Mouse (Mus musculus) gastrocnemius, adult 2 months (tissue): ENCODE measurements around the gene Olfr869. TPM values are rescaled to one million over a fixed set of nuclear protein-coding genes. Genes with fewer than 3 reads are reported as not detected.

Experiments used
- DNase-seq: peaks from one replicate; pipeline ENCODE4 v3.0.0; 2022
- H3K27ac ChIP-seq: fragments of 200-600 bp; 2 replicates; pipeline ENCODE4 v1.8.1; 2022; ENCODE audit warnings: mild to moderate bottlenecking
- H3K4me3 ChIP-seq: fragments of 200-600 bp; 2 replicates; pipeline ENCODE4 v1.8.1; 2022; ENCODE audit warnings: mild to moderate bottlenecking, moderate library complexity
- CTCF ChIP-seq: fragments of 200-600 bp; IDR thresholded peaks from 2 replicates; pipeline ENCODE4 v1.8.1; 2022; ENCODE audit warnings: antibody characterized with exemption, mild to moderate bottlenecking, moderate library complexity
- intact Hi-C: fragments of 180-260 bp; cut with DNase I; formaldehyde crosslinking; loops from one replicate; pipeline ENCODE4 v1.15.1; 2025
- long read RNA-seq, 2 experiments: library from polyadenylated mRNA; stranded (forward); transcript quantifications; one replicate each; pipeline ENCODE4 v2.0.0; 2021
- total RNA-seq, 2 experiments: library from RNA; stranded (reverse); gene quantifications; 2 replicates each; pipeline ENCODE4 v1.2.3; 2021

Olfr869 gene
- not detected for total RNA-seq
- long read RNA-seq, experiment 1, result 0 reads
- long read RNA-seq, experiment 2, result 0 reads

DNA sequence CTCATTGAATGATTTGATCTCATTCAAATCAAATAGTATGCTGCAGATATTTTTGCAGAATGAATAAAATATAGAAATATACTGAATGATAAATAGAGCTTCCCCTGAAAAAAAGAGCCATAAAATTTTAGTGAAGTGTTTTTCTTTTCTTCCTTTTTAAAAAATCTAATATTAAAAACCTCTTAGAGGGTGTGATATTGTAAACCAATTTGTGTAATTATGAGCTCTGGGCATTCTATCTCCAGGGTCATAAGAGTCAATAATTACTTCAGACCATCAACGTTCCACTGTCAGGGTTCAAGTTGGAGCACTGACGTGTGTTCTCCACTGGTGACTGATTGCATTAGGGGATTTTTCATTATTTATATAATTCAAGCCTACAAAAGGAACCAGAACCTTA lies at the start of gene Olfr869:
Gene Olfr869 (plus strand): TSS at position 301 of the 400 bp plus-strand sequence.
- intact Hi-C loops, result no loop called here
- no peak for DNase-seq
- TF ChIP-seq CTCF, result no peak
- H3K4me3 ChIP-seq, result no peak within 1 kb of the TSS
- H3K27ac ChIP-seq, result no peak within 1 kb of the TSS

DNA sequence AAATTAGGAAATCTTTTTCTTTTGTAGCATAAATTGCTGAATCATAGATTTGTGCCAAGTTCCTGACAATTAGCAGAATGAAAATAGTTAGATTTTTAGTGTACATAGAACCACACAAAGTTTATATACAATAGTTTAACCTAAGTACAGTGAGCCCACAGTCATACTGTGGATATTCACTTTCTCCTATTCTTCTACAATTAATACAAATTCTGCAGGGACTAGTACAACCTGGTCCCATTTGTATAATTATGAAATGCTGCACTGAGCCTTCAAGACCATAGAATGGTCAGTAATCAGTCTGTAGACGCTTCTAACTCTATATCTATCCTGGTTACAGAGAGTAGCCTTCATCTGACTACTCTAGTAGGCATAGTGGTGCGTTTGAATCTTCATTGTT lies 30.5 kb upstream of the Olfr869 start, which contains the start of gene Olfr868:
Gene Olfr868 (plus strand): TSS at position 301 of the 400 bp plus-strand sequence.
- DNase-seq, result no peak
- intact Hi-C loops, result no loop called here
- Histone ChIP-seq H3K27ac (no peak within 1 kb of the TSS), H3K4me3 (no peak within 1 kb of the TSS)
- TF ChIP-seq CTCF, result no peak

DNA sequence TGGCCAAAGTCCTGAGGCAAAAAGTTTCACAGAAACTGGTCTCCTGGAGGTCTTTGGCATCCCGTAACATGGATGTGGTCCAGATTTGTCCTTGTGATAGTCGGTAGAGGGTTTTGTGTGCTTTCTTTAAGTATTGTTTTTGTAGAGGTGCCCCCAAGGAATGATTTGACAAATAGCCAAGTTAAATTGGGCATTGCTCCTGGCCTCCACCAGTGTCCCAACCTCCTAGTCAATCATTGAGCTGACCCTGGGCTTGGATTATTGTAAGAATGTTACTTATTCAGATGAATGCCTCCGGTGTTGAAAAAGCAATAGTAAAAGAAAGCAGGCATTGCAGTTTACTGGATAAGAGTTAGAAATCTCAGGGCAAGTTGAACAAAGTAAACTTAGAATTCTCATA lies 20.9 kb downstream of the Olfr869 start:
- TF ChIP-seq CTCF, result no peak
- no peak for DNase-seq
- Histone ChIP-seq H3K27ac (no peak overlapping the region), H3K4me3 (no peak overlapping the region)
- intact Hi-C loops, result no loop called here

- no peak within 1 kb of the TSS for H3K27ac ChIP-seq
- H3K4me3 ChIP-seq, result no peak within 1 kb of the TSS
- intact Hi-C loops, result no loop called here
- DNase-seq, result no peak
- TF ChIP-seq CTCF, result no peak
Observed at GRCm38 (mm10) chr9:20173957-20174356, 45.1 kb downstream of the Olfr869 start, which contains the start of gene Olfr870. Gene Olfr870 (minus strand): TSS chr9:20174057.

- no peak overlapping the region for H3K27ac ChIP-seq
- DNase-seq, result no peak
- intact Hi-C loops, result no loop called here
- no peak for TF ChIP-seq CTCF
- H3K4me3 ChIP-seq, result no peak overlapping the region
Observed at GRCm38 (mm10) chr9:20179463-20179862, 50.7 kb downstream of the Olfr869 start.

Other genes starting within 250 kb of the Olfr869 start
- not detected for gene Olfr862, start 241.0 kb upstream of the Olfr869 start, total RNA-seq
- gene Olfr77, start 212.1 kb upstream of the Olfr869 start, total RNA-seq, result not detected
- not detected for gene Olfr866, start 101.0 kb upstream of the Olfr869 start, total RNA-seq
- not detected for gene Olfr867, start 71.4 kb upstream of the Olfr869 start, total RNA-seq
- not detected for gene Olfr868, start 30.4 kb upstream of the Olfr869 start, total RNA-seq
- gene Olfr870, start 45.0 kb downstream of the Olfr869 start, total RNA-seq, result not detected
- gene Olfr871, start 83.2 kb downstream of the Olfr869 start, total RNA-seq, result not detected
- gene Olfr872, start 108.1 kb downstream of the Olfr869 start, total RNA-seq, result not detected
- not detected for gene Olfr39, start 153.3 kb downstream of the Olfr869 start, total RNA-seq
- gene Olfr873, start 169.5 kb downstream of the Olfr869 start, total RNA-seq, result not detected
- not detected for gene Olfr18, start 207.1 kb downstream of the Olfr869 start, total RNA-seq